Mouse (Mus musculus) regulatory T cell (primary cell): ENCODE results near the gene Nat14.

Experiments
- in situ Hi-C: fragments of 300-600 bp; cut with MboI, MseI; formaldehyde crosslinking; loops from one replicate; pipeline ENCODE4 v1.15.1; 2025; ENCODE audit warnings: high pct_unique_total_duplicates

Gene Nat14

GRCm38 (mm10) chr7:4943223-4943815 is 21.5 kb downstream of the Nat14 start:
- in situ Hi-C loops: loop anchor here (5.0 kb wide), 1 partner anchor 109 kb away; the partner anchor contains the start of gene Zfp580

- in situ Hi-C loops: no loop called here
Measured at GRCm38 (mm10) chr7:4947855-4948254, 26.0 kb downstream of the Nat14 start.

GRCm38 (mm10) chr7:4948386-4948785 is 26.6 kb downstream of the Nat14 start:
- in situ Hi-C loops: no loop called here

- in situ Hi-C loops: no loop called here
Measured at GRCm38 (mm10) chr7:4950561-4951342, 28.9 kb downstream of the Nat14 start.

GRCm38 (mm10) chr7:4953815-4954445 is 32.1 kb downstream of the Nat14 start:
- in situ Hi-C loops: no loop called here

- in situ Hi-C loops: no loop called here
Measured at GRCm38 (mm10) chr7:4957361-4957760, 35.5 kb downstream of the Nat14 start.

GRCm38 (mm10) chr7:4963527-4963926 is 41.7 kb downstream of the Nat14 start:
- in situ Hi-C loops: no loop called here

- in situ Hi-C loops: no loop called here
Measured at GRCm38 (mm10) chr7:4964272-4964671, 42.4 kb downstream of the Nat14 start, which contains the start of gene Sbk2. Gene Sbk2 (minus strand): TSS chr7:4964406.

- in situ Hi-C loops: no loop called here
Measured at GRCm38 (mm10) chr7:4964988-4965387, 43.2 kb downstream of the Nat14 start.

- in situ Hi-C loops: no loop called here
Measured at GRCm38 (mm10) chr7:4971068-4971467, 49.2 kb downstream of the Nat14 start, which contains the start of gene Sbk3. Gene Sbk3 (minus strand): TSS chr7:4971168.

GRCm38 (mm10) chr7:4971710-4972109 is 49.9 kb downstream of the Nat14 start:
- in situ Hi-C loops: no loop called here

- in situ Hi-C loops: no loop called here
Measured at GRCm38 (mm10) chr7:4972321-4973047, 50.7 kb downstream of the Nat14 start.
